Mouse (Mus musculus) E14TG2a.4 (cell line): Measurements from ENCODE around the gene Tctex1d2.

Source experiments
- CTCF ChIP-seq: conservative IDR thresholded peaks from 2 replicates; pipeline ENCODE4 v1.5.1; 2014; ENCODE audit warnings: low read length
- NANOG ChIP-seq: IDR thresholded peaks from 2 replicates; pipeline ENCODE4 v1.6.1; 2014; ENCODE audit warnings: borderline replicate concordance, low read length, mixed read lengths
- POU5F1 ChIP-seq: IDR thresholded peaks from 2 replicates; pipeline ENCODE4 v1.6.1; 2014; ENCODE audit warnings: low read length, borderline replicate concordance

DNA sequence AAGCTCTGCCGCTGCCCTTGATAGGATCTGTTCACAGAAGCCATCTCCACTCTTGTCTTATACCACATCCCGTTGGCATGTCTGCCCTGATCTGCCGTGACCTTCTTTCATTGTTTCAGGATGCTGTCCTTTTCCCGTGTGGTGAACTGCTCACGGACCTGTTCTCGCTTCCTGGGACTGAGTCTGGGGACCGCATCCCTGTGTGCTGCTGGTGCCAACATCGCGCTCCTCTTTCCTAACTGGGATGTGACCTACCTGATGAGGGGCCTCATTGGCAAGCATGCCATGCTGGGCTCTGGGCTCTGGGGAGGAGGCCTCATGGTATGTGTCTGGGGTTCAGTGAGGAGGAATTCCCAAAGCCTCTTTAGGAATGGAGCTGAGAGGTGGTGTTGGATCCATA is 13.8 kb upstream of the Tctex1d2 start:
- TF ChIP-seq CTCF = no peak
- TF ChIP-seq POU5F1 = no peak
- no peak for TF ChIP-seq NANOG
